Mouse (Mus musculus) T-cell, adult 2 months (primary cell): ENCODE data around the gene Tmigd1.

Experiments used
- DNase-seq: peaks from one replicate; pipeline ENCODE4 v3.0.0; 2022; ENCODE audit warnings: low spot score

Tmigd1 gene

DNA sequence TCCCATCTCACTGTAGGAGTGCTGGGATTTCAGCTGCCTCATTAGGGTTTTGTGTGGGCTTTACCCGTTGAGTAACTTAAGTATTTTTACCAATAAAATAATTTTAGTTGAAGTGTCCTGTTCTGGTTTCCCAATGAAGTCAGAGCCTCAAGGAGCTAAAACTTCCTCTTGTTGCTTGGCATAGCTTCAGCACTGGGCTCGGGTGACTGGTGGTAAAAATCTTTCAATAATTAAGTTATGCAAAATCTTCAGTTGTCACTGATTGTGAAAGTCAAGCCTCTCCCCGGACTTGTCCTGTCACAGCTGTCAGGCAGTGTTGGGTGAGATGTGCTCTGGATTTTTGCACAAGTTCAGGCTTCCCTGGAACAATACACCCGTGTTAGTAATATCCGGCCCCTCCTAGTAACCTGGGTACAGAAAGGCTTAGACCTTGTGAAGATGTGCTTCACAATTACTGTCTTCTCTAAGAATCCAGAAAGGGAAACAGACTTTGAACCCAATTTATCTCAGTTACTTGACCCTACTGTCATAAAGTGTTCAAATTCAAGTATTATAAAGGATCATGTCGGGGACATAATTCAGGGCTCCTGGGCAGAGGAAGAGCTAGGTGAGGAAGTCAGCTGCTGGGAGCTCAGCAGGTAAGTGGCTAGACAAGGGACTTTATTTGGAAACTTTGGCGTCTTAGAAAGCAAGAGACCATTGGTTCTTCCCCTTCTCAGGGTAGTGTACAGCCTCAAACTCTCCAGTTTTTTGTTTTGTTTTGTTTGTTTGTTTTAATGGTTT, at the start of gene Tmigd1:
TSS of gene Tmigd1 (plus strand) at position 581 of the 783 bp plus-strand sequence.
- DNase-seq, result no peak

DNA sequence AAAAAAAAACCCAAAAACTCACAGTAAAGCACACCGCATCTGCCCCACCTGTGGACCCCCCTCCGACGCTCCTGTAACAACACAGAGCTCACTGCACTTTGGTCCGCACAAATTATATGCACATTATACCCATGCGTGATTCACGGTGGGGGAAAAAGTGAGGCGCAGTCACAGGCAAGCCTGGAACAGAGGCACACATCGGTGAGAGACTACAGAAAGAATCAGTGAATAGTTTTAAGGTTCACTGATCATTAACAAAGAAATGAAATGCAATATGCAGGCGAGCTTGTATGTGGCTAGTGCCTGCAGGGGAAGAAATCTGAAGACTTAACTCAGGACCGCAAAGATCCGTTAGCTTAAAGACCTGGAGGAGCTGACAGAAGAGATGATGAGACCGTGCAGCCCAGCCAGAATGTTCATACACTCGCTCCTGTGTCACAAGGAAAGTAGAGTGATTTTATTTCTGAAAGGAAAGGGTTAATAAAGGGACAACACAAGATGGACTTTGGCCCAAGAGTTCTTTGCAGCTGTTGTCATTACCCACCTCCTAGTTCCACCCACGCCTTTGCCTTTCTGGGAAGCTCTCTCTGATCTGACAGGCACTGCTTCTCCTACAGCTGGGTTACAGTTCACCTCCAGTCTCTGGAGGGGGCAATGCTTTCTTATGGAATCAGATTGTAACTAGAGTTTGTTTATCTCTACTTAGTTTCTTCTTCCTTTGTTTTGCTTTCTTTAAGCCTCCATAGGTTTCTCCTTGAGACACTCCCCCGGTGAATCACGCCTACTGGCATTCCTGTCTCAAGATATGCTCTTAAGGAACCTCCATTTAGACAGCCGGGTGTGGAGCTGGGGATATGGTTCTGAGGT, 47.3 kb upstream of the Tmigd1 start:
- no peak for DNase-seq

DNA sequence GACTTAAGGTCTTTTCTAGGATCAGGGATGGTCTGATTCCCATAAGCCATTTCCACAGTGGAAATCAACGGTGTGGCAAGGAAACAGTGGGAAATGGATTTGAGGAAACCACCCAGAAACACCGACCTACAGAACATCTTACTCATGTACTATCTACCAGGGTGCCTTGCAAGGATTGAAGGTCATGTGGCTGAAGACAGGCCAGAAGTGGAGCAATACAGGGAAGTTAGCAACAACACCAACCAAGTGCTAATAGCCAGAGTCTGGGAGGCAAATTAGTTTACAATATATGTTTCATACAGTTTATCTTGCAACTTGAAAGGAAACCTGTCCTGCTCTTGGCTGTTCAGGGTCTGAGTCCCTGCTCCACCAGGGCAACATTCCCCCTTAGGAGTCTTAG, 45.4 kb upstream of the Tmigd1 start:
- DNase-seq, result no peak

DNA sequence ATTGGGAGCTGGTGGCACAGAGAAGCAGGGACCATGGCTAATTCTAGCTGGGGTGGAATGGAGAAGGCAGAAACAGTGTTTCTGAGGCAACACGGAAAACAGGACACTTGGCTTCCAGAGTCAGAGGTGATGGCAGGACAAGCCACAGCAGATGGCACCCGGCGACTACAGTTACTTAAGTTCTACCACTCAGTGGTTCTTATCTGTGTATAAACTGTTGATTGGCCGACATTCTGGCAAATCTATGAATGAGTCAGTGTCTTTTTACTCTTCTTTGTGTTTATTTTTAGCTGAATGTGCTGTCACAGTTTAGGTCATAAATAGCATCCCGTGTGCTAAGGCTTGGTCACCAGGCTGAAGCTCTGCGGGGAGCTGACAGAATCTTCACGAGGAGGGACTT, 44.8 kb upstream of the Tmigd1 start:
- DNase-seq, result no peak

DNA sequence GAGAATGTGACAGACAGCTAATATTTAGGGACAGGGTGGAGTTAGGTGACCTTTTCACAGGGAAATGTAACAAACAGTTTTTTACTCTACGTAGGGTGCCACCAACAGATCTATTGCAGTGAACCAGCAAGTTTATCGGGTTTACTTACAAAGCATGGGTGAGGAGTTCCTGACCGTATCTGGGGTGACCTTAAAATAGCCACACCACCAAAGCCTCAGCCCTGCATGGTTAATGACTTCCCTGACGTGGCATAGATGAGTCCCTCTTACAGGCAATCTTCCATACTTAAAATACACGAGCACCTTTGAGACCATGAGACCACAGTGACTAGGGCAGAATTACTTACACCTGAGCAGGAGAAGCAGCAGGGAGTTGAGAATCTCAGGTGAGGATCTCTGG, 43.2 kb upstream of the Tmigd1 start:
- DNase-seq, result no peak

DNA sequence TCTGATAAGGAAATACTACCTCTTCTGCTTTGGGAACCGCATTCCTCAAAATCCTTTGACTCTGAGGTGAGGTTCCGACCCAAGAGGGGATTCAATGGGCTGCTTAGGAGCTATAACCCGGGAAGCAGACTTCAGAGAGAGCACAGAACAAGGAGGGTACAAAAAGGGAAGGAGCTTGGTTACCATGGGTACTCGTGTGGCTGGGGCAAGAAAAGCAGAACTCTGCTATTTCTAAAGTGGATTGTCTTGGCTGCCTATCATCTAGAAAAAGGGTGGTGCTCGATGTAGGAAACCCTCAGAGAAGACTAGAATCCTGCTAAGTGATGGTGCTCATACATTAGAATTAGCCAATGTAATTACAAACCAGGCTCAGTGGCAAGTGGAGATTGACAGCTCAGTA, 42.7 kb upstream of the Tmigd1 start:
- no peak for DNase-seq

DNA sequence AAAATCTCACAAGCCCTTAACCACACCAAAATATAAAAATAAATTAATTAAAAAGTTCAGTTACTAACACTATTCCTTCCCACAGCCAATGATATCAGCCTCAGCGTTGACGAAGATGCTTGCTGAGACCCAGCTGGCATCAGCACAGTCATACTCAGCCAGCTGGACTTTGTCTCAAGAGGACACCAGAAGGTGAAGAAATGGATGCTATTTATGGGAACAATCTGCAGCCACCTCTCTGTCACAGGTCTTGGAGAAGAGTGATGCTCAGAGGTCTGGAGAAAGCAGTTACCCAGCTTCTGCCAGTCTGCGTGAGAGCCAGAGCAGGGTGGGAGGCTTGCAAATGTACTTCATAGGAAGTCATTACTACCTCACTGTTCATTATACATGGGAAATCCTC, 40.8 kb upstream of the Tmigd1 start:
- no peak for DNase-seq

DNA sequence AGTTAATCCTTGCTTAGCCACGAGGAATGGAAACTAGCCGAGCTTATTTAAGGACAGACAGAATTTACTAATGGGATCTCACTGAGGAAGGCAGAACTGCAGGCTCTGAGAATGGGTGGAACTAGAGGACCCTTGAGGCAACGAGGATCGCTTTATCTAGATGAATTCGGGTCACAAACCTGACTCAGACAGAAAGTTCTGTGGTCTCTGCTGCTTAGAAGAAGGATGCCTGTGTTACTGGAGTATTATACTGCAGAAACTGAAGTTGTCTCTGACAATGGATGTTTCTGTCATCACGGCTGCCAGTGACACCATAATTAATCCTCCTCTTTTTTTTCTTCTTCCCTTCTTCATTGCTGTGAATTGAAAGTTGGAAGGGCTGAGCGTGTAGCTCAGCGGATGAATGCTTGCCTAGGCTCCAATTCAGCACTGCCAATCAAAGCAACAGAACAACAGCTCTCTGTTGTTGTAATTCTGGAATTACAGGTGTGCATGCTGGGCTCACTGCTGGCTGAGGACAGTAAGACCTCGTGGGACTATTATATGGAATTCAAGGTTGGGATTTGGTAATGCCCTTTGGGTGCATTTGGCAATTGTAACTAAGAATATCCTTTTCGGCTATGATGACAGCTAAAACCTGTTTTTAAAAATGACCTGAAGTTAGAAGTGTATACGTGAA, 29.3 kb upstream of the Tmigd1 start:
- DNase-seq, result no peak

DNA sequence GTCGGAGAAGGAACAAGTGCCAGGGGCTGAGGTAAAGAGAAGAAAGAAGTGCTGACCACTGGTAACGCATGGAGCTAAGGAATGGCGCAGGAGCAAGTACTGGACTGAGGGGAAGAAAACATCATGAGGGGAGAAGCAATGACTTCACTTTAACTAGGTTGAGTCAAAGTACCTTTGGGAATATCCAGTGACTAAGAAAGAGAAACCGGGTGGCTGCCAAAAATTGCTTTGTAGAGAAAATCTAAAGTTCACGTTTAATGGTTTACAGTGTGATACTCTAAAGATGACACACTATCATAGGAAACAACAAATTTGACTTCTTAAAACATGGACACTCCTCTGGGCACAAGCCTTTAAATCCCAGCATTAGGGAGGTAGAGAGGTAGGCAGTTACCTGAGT, 28.1 kb upstream of the Tmigd1 start:
- no peak for DNase-seq

DNA sequence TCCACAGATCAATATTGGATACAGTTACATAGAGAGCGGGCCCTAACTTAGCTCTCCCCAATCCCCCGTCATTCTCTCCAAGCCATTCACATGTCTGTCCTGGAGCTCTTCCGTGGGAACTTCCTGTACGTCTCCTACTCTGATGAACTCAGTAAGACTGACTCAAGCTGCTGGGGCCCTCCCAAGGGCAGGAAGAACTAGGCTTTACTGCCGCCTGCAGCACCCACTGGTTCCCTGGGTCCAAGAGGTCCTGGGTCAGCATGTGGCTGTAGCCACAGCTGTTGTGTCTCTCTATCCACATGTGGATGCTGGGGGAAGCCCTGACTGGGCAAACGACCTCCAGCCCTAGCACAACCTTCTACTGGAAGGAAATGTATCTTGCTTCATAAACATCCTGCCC, 27.2 kb upstream of the Tmigd1 start:
- no peak for DNase-seq

DNA sequence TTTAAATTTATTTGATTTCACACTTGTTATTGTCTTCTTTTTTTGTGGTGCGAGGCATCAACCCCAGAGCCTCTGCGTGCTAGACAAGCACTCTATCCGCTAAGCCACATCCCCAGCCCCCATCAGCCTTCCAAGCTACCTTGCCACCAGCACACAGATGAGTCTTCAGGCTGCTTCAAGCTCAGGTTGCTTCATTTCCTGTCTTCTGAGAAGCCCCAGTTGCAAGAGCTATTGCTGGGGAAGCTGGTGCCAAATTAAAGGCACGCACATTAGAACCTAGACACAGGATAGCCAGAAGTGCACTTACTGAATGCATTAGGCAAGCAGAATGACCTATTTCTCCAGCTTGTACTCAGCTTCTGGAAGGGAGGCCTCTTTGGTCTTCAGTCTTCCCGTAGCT, 22.1 kb upstream of the Tmigd1 start:
- peak; percentile 51 for DNase-seq

DNA sequence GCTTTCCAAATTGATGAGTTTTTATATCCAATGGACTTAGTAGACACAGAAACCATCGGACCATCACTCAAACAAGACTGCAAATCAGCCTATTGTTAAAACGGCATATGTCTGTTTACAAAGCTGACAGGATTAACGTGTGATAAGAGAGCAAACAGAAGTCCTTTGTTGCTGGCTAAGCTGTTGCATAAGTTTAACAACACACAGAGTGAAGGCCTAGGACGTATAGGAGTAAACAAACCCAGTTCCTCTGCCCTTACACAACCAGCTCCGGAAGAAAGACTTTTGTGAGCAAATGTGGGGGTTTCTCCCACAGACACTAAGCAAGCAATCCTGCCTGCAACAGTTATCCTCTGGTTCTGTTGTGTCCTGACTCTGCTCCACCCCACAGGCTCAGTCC, 17.5 kb upstream of the Tmigd1 start:
- no peak for DNase-seq

DNA sequence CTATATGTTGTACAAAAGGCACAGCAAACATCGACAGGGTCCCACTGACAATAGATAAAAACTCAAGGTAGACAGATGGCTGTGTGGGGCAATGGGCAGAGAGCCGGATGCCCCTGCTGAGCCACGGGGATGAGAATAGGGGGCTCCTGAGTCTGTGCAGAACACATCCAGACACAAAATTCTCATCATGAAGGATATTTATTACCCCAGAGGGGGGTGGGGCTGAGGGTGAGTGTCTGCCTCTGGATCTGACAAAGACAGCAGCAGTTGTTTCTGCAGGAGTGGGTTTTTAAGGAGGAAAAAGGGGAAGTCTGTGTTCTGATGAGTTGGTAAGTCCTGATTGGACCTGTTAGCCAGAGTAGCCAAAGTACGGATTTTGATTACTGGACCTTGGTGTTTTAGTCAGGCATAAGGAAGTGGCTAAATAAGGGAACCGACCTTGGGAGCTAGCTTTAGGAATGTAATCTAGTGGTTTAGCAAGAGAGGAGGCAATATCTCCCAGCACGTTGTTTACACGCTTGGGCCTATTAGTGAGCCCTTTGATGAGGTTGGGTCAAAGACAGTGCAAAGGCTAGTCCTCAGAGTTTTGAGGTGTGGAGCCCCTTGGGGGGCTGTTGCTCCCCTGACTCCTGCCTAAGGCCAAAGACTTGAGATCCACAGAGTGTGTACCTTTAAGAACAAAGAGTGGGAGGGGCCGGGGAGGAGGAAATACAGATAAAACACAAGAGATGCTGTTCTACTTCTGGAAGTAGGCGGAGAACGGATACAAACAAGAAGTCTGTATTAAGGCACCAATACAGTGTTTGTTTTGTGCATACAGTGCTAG, 12.4 kb upstream of the Tmigd1 start:
- peak; percentile 27 for DNase-seq

DNA sequence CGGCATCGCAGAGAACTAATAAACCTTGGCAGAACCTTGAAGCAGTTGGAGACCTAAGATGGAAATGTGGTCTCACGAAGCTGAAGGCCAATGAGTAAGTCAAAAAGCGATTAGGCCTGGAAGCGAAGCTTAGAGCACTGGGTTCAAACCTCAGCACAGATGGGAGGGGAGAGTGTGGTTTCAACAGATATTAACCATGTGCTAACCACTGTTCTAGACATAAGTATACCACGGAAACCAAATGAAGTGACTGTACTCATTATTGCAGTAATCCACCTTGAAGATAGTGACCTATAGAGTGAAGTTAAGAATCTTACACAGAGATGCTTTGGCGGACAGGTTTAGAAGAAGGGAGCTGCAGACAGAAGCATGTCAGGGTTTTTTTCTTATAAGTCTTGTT, 10.8 kb upstream of the Tmigd1 start:
- DNase-seq, result no peak

DNA sequence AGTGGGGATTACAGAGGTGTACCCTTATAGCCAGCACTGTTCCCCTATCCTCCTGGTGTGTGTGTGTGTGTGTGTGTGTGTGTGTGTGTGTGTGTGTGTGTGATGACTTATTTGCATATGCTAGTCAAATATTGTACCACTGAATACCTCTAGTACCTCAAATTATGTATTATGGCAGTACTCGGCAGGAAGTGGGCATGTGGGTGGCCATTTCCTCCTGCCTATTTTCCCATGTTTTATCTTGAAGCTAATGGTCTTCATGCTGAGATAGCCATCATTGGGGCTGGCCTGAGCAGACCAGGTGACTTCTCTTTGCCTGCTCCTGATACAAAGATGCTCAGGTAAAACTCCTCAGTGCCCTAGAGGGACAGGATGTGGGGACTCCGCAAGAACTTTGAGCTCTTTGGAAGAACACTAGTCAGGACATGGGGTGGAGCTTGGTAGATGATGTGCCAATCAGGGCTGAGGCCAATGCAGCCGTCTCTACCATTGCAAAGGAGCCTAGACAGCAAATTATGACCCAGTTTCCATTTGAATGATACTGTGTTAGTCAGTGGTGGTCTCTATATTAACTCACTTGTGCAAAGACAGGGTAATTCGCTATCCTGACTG, 10.1 kb upstream of the Tmigd1 start:
- no peak for DNase-seq

DNA sequence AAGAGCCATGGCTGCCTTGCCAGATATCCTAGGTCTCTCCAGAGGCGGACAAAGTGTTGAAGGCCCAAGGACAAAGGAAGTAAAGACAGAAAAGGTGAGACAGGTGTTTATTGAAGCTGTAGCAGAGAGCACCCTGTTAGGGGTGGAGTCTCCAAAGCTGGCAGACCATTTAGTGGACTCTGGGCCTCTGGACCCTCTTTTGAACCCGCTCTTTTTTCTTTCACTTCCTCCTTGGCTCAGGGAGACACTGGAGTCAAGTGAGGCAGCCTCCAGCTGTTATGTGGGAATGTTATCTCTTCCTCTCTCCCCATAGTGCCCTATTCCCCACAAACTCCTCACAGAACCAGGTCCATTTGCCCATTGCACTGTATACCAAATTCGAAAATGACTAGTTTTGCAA, 9.0 kb upstream of the Tmigd1 start:
- no peak for DNase-seq

DNA sequence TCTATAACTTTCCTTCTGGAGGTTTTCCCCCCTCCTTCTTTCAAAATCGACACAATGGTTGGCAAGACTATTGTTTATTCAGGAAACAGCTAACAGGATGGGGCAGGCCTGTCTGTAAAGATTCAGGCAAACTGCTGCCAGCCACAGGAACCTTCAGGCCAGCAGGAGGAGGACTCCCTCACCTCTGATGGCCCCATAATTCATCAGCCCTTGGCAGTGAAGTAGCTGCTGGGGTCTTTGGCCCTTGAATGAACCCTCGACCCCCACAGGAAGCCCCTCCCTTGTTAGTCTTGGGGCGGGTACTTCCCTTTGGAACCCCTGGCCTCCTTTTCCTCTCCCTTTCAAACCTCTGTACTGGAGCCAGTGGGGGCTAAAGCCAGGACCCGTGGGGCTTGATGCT, 8.4 kb upstream of the Tmigd1 start:
- DNase-seq, result no peak

DNA sequence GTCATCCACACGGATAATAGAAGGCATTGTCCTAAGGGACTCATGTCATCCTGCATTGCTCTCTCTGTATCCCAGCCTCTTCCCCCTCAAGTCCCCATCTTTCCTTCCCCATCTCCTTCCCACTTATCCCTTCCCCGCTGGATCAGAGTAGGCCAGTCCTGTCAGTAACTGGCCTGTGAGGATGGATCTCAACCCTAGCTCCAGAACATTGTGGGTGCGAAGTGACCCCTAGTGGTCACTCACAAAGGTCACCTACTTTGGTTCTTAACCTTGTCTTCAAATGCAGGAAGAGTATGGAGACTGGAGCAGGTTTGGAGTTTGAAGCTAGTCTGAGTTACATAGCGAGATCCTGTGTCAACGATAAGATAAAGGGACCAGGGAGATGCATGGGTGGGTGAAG, 7.7 kb upstream of the Tmigd1 start:
- peak; percentile 6 for DNase-seq

DNA sequence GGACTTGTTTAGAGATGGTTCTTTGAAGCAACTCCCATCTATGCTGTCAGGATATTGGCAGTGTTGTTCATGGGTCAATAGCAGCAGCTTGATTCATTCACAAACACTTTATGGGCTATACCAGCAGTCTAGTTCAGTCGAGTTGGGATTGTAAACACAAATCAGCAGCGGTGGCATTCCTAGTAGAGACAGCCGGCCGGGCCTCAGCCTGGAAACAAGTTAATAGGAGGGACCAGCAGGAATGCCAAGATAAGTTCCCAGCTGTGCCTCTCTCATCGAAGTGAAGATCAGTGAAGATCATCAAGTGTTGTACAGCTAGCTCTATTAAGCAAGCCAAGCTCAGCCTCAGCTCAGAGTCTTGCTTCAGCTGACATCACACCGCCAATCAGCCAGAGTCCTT, 5.6 kb upstream of the Tmigd1 start:
- DNase-seq, result no peak

DNA sequence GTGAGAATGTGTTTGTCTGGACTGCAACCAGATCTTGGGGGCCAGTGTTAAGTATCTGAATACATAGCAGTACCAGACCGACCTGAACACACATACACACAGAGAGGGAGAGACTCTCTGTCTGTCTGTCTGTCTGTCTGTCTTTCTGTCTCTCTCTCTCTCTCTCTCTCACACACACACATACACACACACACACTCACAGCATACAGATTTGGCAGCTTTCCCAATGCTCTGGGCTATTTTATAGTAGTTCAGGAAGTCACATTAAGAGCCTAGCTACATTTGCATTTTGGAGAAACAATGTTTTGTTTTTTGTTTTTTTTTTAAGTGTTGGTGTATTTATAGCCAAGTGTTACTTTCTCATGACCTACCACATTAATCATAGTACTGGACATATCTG, 4.8 kb upstream of the Tmigd1 start:
- no peak for DNase-seq

DNA sequence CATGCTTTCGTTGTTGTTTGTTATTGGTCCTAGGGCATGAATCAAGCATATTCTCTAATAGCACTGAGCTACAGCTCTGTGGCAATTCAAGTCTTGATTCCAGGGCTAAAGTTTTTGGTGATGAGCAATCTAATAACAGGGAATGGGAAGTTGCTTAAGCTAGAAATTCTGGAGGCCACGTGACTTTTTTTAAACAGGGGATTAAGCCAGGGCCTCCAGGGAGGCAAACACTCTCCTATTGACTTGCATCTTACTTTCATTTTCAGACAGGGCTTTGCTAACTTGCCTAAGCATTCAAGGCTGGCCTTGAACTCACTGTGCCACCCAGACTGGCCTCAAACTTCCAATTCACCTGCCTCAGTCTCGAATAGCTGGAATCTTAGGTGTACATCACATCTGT, 4.1 kb upstream of the Tmigd1 start:
- DNase-seq, result no peak

DNA sequence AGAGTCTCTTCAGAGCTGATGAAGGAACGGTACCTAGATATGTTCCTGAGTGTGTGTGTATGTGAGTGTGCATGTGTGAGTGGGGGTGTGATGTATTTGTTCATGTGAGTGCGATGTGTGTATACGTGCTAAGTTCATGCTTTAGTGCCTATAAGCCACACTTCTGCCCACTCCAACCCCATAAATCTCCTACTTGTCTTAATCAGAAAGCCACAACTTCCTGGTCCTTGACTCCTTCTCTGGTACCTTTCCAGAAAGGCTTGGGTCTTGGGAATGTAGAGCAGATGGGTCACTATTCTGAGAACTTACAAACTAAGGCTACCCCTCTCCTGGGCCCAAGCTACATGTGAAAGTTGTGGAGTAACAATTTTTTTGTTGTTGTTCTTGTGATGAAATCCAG, 3.2 kb upstream of the Tmigd1 start:
- DNase-seq, result no peak
